Mouse (Mus musculus): ENCODE measurements around the gene Clta.
A peak's percentile ranks its signal among the peaks of the same experiment; 100 is the strongest.
"Not testable (repeated sequence)": the region's sequence is repeated elsewhere in the genome, so short reads cannot be mapped to it uniquely, and the experiment has no call there.

Gene Clta

DNA sequence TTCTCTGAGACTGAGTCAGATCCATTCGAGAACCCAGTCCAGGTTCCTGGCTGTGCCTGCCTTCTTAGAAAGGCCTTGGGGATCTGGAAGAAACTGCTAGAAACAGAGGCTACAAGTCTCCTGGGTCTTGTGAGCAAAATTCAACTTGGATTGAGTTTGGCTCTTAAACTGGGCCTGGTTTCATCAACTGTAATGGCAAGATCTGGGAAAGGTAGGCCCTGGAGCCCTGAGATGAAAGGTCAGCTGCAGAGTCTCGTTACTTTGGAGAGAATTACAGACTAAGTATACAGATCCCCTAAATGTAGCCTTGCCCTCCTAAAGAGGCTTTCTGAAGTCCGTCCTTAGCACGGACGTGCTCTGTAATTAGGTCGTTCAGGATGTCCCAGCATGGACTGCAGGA is 21.3 kb downstream of the Clta start:
- no peak for DNase-seq

GRCm38 (mm10) chr4:44028303-44029135 is 24.3 kb downstream of the Clta start:
- DNase-seq = peak; percentile 43

DNA sequence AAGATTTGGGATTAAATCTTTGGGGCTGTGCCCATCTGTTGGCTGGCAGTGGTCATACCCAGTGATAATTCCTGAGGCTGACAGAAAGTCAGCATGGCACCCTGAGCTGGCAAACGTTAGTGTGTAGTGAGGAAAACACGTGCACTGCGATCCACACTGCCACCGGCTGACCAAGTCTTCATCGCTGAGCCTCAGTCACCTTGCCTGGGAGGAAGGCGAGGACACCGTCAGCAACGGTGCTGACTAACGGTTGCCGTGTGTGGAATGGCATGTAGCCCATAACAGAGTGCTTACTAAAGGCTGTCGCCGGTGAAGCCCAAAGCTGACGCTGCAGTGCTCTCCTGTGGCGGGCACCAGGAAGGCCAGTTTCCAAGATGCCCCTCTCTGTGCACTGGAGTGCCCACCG is 25.4 kb downstream of the Clta start:
- DNase-seq = peak; percentile 30

GRCm38 (mm10) chr4:44031521-44031920 is 27.3 kb downstream of the Clta start:
- no peak for DNase-seq

DNA sequence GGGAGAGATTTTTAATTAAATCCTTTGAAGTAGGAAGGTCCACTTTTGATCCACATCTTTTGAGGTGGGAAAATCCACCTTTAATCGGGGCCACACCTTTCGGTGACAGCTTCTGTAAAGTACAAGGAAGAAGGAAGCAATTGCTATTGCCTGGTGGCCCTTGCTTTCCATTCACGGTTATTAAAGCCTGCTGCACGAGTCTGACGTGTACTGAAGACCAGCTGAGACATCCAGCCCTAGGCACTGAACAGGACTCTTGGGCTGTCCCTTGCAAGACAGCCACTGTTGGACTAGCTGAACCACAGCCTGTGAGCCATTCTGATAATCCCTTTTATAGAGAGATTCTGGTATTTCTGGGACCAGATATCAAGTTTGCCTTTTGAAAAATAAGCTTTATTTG is 32.2 kb downstream of the Clta start:
- DNase-seq = no peak

DNA sequence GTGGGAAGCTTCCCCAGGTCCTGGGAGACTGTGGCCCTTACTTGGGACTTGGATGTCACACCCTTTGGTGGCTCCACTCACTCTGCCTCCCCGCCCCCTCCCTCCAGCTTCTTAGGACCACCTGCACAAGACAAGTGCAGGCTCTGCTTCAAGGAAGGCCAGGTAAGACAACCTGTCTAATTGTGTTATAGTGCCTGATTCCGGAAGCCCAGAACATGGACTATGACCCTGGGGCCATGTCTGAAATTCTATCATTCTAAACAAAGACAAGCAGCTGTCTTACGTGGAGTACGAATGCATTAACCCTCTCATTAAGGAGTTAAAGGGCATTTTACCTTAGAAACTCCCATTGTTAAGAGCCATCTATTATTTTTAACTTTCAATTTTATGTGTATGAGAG is 36.5 kb downstream of the Clta start:
- DNase-seq = no peak

DNA sequence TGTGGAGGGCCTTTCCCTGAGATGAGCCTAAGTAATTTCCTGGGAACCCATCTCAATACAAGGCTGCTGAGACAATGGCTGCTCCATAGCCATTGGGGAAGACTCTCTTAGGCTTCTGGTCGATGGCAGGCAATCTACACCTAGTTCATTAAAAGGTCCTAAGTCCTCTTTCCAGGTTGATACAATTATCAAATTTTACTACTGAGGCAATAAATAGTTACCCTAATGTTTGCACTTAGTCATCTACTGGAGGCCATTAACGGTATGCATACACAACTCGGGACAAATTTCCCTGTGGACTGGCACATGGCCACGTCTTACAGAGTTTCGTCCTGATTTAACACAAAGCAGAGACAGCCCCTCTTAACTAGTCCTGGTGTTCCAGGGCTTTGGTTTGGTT is 38.2 kb downstream of the Clta start:
- DNase-seq = no peak

DNA sequence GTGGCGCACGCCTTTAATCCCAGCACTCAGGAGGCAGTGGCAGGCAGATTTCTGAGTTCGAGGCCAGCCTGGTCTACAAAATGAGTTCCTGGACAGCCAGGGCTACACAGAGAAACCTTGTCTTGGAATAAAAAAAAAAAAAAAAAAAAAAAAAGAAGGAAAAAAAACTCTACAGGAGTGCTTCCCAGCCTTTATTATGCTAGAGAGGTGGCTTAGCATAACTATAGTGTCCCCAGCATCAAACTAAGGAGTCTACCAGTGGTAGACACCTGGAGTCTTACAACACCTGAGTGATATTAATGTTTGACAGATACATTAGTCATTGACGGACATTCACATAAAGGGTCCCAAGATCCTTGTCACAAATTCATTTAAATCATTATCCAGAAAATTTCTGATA is 38.9 kb downstream of the Clta start:
- not testable (repeated sequence) for DNase-seq

DNA sequence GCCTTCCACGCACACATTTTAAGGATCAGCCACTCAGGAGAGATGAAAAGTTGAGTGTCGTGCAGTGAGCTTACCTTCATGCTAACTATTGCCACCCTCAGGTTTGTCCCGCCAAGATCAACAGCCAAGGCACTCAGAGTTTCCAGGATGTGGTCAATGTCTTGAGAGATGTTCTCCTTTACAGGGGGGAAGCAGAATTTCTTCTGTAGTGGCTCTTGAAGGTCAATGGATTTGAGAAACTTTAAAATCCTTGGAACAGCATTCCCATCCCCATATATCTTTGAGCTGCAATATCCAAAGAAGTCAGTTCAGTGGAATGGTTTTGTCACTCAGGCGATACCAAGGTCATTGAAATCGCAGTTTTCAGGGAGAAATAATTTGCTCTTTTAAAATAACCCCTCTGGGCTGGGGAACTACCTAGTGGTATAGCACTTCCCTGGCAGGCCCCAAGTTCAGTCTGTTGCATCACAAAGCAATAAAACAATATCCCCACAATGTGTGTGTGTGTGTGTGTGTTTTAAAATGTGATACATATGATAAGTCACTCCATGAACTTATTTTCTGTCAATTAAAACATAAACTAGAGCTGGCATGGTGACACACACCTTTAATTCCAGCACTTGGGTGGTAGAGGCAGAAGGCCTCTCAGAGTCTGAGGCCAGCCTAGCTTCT is 40.6 kb downstream of the Clta start:
- no peak for DNase-seq

GRCm38 (mm10) chr4:44046066-44046465 is 41.8 kb downstream of the Clta start:
- DNase-seq = no peak

GRCm38 (mm10) chr4:44049812-44050211 is 45.6 kb downstream of the Clta start:
- DNase-seq = no peak

GRCm38 (mm10) chr4:44059674-44060073 is 55.4 kb downstream of the Clta start:
- DNase-seq = no peak

GRCm38 (mm10) chr4:44062062-44062461 is 57.8 kb downstream of the Clta start:
- DNase-seq = no peak

GRCm38 (mm10) chr4:44062816-44063215 is 58.6 kb downstream of the Clta start:
- no peak for DNase-seq

DNA sequence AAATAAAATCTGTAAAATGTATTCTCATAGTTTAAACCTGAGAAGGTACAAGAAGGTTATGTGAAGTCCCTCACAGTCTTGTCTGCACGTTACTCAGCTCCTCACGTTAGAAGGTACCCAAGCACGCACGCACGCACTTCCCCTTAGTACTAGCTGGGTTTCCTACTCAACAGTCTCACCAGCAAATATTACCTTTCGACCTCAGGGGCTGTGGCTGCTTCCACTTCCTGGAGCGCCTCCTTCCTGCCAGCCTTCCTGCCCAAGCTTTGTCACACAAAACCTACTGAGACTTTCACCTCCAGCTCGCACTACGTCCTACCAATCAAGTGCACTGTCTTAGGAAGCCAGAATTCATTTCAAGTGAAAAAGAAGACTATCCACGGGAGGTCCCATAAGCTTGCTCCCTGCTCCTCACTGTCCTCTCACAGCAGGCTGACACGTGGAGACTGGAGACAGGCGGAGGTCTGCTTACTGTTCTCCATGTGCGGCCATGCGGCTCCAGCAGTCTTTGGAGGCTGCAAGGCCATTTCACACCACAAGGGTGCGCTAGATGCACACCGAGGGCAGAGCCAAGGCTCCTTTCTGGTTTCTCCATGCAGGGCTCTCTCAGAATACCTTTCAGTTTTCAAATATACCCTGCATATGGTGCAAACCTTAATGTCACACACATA is 61.2 kb downstream of the Clta start:
- DNase-seq = peak; percentile 91

DNA sequence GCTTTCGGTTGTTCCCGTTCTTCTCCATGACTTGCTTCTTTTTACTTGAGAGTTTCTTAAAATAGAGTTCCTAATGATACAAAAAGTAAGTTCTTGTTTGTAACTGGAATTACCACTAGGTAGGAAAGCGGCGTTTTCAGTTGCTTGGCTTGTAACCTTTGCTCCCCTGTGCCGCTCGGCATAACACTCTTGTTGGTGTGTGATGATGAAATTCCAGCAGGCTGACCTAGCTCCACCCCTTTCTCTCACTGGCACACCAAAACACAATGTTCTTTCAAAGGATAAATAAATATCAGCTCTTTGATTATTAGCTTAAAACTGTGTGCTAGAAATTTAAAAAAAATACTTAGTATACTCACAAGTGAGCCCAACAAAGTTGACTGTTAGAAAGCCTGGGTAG is 62.6 kb downstream of the Clta start:
- DNase-seq = no peak

DNA sequence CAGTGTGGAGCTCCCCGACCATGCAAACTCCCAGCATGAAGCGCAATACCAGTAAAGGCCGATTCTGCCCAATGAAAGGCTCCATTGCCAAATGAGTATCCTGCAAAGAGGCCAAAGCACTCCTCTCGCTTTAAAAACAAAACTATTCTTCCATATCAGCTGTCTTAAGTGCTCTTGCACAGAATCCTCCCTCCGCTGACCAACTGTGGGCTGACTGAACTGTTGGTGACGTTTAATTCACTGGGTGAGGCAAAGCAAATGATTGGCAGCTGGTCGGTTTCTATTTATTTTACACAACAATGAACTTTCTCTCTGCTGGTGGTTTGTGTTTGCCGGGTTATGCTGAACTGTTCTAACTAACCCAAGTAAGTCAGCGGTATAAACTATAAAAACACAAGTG is 64.5 kb downstream of the Clta start:
- no peak for DNase-seq

DNA sequence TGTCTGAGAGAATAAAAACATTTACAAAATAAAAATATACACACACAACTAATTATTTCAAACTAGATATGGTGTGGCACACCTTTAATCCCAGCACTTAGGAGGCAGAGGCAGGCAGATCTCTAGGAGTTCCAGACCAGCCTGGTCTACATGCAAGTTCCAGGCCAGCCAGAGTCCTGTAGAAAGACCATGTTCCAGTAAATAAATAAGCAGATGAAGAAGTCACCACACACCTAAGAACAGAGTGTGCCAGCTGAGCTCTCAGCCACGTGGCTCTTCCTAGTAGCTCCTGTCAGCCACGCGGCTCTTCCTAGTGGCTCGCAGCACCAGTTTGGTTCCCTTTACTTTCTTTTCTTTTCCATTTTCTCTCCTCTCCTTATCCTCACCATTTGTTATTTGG is 65.2 kb downstream of the Clta start:
- no peak for DNase-seq

GRCm38 (mm10) chr4:44070641-44071040 is 66.4 kb downstream of the Clta start:
- no peak for DNase-seq

GRCm38 (mm10) chr4:44071741-44072145 is 67.5 kb downstream of the Clta start:
- no peak for DNase-seq

GRCm38 (mm10) chr4:44072146-44072872 is 68.1 kb downstream of the Clta start:
- peak; percentile 92 for DNase-seq

DNA sequence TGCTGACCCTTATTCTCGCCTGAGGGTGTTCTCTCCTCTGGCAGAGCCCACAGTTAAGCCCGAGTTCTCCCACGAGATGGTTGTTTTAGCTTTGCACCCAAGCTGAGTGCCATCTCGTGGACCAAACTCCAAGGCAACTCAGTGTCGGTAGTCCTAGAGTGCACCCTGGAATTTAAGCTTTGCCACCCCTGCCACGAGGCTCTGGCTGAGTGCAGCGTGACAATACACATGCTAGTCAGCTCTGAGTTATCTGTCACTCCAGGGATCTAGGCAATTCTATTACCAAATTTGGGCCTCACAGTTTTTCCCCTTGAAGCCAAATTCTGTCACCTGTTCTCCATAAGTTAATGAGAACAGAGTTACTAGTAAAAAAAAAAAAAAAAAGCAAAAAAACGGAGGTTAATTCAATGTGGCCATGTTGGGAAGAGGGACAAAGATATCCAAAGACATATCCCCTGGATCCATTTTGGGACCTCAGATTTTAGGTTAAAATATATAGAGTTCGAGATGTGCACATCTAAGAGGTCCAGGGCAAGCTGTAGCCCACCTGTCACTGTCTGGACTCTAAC is 68.7 kb downstream of the Clta start:
- no peak for DNase-seq

DNA sequence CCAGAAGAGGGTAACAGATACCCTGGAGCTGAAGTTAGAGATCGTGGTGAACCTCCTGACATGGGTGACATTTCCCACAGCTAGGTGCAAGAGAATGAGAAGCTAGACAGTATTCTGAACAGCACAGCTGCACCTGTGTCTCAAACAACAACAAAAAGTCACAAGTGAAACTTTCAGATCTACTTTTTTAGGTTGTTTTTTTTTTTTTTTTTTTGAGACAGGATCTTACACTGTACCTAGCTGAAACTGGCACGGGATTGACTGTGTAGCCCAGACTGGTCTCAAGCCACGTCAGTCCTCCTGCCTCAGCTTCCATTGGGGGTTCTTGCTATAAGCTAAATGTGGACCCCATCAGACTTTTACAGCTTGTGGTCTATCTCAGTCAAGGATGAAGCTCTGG is 69.5 kb downstream of the Clta start:
- no peak for DNase-seq

Measured in right cerebral cortex, postnatal 14 days (tissue).